Mouse (Mus musculus): ENCODE results near the gene Wdr48.
A peak's percentile ranks its signal among the peaks of the same experiment; 100 is the strongest.

Gene Wdr48

DNA sequence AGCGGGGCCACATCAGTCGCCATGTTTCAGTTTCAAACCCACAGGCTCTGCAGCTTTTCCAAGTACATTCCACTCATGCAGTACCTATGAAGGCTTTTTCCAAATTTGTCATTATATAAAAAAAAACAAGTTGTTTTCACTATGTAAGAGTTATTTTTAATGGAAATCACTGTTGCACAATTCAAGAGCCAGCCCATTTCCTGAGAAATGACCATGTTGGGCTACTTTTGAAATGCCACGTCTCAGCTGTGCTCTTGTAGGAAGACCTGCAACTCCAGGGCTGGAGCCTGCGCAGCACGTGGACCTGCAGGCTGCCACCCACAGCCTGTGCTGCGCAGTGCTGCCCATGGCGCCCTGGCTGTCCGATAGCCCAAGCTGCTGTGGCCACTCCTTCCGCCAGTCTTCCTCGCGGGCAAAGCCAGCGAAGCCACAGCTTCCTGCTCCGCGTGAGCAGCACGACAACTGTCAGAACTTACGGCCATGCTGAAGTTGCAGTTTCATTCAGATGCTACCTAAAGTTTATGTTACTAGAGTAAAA is 30.5 kb downstream of the Wdr48 start:
- DNase-seq (ENCODE audit: low read depth, low spot score): no peak

GRCm38 (mm10) chr9:119925729-119926128 is 31.1 kb downstream of the Wdr48 start:
- no peak for DNase-seq (ENCODE audit: low read depth, low spot score)

DNA sequence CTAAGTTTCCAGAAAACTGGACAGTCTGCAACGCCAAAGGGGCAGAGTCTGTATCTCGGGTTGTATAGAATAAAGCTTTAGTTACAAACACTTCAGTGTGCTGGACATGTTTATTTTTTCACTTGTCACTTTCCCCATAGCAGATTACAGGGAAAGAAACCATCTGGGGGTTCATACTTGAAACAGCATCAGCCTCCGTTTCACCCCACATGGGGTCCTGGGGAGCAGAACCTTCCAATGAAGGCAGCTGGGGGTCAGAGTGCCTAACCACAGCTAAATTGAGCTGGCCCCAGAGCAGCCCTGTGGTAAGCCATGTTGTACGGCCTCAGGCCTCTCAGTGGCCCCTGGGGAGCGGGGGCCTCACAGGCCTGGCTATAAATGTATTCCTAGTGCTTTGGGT is 31.8 kb downstream of the Wdr48 start:
- DNase-seq (ENCODE audit: low read depth, low spot score): no peak

DNA sequence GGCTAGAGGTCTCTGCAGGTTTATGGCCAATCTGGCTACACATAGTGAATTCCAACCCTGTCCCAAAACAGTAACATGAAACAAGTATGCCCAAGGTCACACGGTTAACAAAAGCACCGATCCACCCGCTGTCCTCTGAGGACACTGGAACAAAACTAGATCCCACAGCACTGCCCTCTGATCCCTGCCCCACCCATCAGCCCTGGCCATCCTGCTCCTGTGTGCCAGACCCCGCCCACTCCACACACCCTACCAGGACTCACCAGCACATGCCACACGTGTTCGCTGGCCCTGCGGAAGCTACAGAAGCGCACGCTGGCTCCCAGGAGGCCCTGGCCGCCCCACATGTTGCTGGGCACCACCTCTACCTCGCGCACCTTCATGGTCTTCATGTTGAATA is 37.7 kb downstream of the Wdr48 start:
- peak; percentile 59 for DNase-seq (ENCODE audit: low read depth, low spot score)

- DNase-seq (ENCODE audit: low read depth, low spot score): no peak
Observed at GRCm38 (mm10) chr9:119933675-119934074, 39.0 kb downstream of the Wdr48 start.

- DNase-seq (ENCODE audit: low read depth, low spot score): peak; percentile 97
Observed at GRCm38 (mm10) chr9:119937005-119937773, 42.5 kb downstream of the Wdr48 start, which contains the start of the genes Gorasp1 and Ttc21a. TSS of gene Gorasp1 (minus strand) at chr9:119937565. TSS of gene Ttc21a (plus strand) at chr9:119937606.

- no peak for DNase-seq (ENCODE audit: low read depth, low spot score)
Observed at GRCm38 (mm10) chr9:119938496-119938895, 43.8 kb downstream of the Wdr48 start.

DNA sequence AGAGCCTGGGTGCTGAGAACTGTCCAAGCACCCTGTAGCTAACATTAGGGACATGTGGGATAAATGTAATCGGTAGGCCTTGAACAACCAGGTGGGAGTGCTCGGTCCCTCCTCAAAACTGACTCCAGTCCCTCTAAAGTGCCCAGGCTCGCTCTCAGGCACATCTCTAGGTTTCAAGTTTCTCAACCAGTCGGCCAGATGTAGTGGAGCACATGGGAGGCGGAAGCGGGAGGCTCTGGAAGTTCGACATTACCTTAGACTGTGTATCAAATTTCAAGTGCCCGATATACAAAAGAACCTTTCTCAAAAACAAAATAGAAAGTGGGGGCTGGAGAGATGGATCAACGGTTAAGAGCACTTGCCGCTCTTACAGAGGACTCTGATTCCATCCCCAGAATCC is 45.0 kb downstream of the Wdr48 start:
- no peak for DNase-seq (ENCODE audit: low read depth, low spot score)

DNA sequence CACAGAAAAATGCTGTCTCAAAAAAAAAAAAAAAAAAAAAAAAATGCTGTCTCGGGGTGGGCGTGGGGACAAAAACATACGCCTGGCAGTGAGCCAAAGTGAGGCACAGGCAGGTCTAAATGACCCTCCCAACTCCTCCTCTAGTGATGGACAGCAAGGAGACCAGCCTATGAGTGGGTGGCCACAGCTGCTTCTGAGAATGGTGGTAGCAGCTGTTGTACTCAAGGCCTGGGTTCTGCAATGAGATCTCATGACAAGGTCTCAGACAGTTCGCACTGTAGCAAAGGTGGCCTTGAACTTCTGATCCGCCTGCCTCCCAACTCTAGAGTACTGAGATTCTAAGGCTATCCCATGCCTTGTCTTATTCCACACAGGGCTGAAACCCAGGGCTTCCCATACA is 46.7 kb downstream of the Wdr48 start:
- DNase-seq (ENCODE audit: low read depth, low spot score): no peak

DNA sequence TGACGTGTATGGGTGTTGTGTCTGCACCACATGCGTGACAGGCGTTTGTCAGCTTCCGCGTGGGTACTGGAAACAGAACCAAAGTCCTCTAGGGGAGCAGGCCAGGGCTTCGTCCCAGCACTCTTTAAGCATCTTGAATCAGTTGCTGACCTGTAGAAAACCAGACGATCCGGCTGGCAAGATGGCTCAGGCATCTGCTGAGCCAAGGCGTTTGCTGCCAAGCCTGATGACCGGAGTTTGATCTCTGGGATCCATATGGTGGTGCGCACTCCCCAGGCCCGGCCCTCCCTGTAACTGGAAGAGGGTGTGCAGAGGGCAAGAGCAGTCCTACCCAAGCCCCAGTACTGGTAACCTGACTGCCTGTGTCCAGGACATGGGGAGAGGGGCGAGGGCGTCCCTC is 47.2 kb downstream of the Wdr48 start:
- DNase-seq (ENCODE audit: low read depth, low spot score): no peak

- no peak for DNase-seq (ENCODE audit: low read depth, low spot score)
Observed at GRCm38 (mm10) chr9:119943326-119943725, 48.6 kb downstream of the Wdr48 start.

DNA sequence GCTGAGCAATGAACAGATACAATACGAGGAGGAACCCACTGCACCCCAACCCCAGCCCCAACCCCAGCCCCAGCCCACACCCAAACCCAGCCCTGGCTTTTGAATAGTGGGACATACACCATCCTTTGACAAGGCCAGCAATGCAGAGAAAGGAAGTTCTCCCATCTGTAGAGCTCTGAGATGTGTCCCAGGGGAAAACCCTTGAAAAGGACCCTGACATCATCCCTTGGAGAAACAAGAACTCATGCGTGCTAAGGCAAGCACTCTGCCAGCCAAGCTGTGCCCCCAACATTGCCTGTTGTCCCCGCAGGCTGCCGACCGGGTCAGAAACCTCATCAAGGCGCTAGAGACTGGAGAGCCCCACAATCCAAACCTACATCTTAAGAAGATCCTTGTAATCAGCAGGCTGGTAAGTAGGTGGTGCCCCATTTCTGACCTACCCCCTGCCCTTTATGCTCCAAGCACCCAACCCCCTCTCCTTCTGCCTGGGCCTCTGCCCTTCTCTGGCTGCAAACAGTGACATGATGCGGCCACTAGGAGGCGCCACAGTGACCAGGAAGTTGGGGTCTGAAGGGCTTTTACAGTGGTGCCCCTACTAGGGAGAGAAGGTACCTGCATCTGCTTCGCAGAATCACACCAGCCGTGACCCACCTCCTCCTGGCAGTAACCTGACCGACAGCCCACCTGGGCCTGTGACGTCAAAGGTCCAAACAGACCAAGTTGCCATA is 50.7 kb downstream of the Wdr48 start:
- DNase-seq (ENCODE audit: low read depth, low spot score): peak; percentile 83

DNA sequence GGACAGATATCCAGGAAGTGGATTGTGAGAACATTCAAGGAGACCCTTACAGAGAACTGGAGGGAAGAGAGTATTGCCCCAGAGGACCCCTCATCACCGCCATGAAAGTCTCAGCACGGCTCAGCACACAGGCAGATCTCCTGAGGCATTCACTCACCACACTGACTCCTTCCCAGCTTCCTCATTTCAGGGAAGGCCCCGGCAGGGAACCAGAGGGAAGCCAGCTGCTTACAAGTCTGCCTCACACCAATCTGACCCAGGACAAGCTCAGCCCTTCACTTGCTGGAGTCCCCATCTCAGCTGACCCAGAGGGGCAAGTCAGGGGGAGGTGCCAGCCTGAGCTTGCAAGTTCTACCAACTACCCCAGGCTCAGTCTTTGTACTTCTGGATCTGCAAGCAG is 54.1 kb downstream of the Wdr48 start:
- DNase-seq (ENCODE audit: low read depth, low spot score): no peak

GRCm38 (mm10) chr9:119950434-119950833 is 55.8 kb downstream of the Wdr48 start:
- DNase-seq (ENCODE audit: low read depth, low spot score): no peak

GRCm38 (mm10) chr9:119951388-119951787 is 56.7 kb downstream of the Wdr48 start:
- DNase-seq (ENCODE audit: low read depth, low spot score): no peak

- DNase-seq (ENCODE audit: low read depth, low spot score): peak; percentile 80
Observed at GRCm38 (mm10) chr9:119958835-119959234, 64.2 kb downstream of the Wdr48 start.

DNA sequence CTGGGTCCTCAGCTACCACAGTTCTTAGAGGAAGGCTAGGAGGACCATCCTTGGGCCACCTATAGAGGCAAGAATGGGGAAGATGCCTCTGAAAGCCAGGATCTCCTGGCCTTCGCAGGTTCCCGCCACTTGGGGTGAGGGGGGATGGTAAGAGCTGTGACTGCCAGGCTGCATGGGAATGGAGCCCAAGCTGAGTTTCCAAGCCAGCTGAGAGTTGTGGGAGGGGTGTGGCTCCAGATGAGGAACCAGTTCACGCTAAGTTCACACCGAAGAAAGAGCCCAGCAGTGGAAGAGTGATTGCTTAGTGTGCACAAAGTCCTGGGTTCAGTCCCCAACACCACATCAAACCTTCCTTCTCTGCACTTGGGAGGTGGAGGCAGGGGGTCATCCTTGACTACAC is 67.5 kb downstream of the Wdr48 start:
- peak; percentile 47 for DNase-seq (ENCODE audit: low read depth, low spot score)

DNA sequence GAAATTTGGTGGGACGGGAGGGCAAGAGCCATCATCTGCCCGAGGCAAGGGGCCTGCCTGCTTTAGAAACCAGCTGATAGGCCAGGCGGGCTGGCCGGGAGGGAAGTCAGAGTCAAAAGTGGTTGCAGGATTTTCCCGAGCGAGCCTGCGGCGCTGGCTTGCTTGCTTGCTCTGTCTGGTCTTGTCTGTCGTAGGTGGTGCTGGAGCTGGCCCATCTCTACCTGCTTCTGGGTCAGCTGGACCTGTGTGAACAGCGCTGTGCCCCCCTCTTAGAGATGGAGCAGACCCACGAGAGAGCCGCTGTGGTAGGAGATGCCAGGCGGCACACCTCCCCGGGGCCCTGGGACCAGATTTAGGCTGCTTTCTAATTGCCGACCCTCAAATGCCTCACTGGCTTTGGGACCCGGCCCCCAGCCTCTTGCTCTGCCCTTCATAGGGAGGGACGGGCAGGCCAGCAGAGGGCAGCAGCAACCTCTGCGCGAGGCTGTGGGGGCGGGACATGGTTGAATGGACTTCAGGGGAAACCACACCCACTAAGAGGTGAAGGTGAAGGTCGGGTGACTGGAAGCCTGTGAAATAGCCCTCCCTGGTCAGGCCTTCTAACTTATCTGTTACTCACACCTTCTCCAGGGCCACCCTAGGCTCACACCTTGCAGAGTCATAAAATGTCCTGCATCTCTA is 68.4 kb downstream of the Wdr48 start:
- peak; percentile 87 for DNase-seq (ENCODE audit: low read depth, low spot score)

DNA sequence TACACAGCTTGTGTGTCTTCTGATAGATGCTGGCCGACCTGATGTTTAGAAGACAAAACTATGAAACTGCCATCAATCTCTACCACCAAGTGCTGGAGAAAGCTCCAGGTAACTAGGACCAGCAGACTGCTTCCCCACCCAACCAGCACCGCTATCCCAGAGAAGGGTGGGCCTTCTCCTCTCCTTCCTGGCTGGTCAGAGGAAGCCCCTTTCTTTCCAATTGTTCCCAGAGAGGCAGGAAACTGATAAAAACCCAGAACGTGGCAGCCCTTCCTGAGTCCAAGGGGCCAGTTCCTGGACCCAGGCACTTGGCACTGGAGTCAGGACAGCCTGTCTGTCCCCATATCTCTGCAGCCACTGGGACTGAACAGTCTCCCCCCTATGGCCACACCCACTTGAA is 69.5 kb downstream of the Wdr48 start:
- DNase-seq (ENCODE audit: low read depth, low spot score): no peak

GRCm38 (mm10) chr9:119965186-119965585 is 70.5 kb downstream of the Wdr48 start:
- DNase-seq (ENCODE audit: low read depth, low spot score): no peak

DNA sequence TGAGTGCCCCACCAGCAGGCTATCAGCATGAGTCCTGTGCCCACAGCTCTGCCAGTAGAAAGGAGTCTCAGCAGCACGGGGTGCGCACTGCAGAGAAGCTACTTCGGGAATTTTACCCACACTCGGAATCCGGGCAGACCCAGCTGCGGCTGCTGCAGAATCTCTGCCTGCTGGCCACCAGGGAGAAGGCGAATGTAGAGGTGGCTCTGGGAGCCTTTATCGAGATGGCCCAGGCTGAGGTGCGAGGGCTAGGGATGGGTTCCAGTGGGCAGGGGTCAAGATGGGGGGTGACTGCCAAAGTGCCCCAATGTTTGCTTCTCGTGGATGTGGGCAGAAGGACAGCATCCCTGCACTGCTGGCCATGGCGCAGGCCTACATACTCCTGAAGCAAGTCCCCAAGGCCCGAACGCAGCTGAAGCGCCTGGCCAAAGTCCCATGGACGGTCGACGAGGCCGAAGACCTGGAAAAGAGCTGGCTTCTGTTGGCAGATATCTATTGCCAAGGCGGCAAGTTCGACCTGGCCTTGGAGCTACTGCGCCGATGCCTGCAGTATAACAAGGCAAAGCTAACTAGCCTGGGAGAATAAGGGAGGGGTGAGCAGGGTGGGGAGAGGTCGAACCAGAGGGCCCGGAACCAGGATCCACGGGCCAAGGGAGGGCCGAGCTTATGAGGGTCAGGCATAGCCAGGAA is 71.7 kb downstream of the Wdr48 start:
- no peak for DNase-seq (ENCODE audit: low read depth, low spot score)

DNA sequence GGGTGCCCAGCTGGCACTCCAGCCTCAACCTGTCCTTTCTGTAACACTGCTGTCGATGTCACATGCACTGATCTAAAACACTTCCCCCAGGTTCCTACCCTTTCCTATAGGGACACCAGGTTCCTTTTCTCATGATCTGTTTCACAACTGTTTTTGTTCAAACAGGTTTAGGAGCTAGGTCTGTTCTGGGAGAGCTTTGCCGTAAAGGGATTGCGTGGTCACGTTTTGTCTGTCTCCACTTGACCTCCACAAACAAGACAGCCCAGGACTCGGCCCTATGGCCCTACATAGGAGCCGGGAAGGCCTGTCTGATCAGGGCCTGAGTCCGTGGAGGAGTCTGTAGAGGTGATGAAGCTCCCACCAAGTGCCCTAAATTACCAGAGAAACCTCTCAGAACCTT is 75.1 kb downstream of the Wdr48 start:
- DNase-seq (ENCODE audit: low read depth, low spot score): no peak
